In genomic region chr12:68683897-68684296, GRCm38 (mm10) we compare ENCODE assay signal across 19 mouse cellular contexts.
A peak's percentile ranks its signal among the peaks of the same experiment; 100 is the strongest.
DNase-seq lines count a peak whose midpoint lies in the region; ATAC-seq lines count a peak whose summit lies in the region.
"Had no signal": no experiment of that assay in that cellular context is flagged by ENCODE, and none has a peak within 500 bp of the region (broad histone marks: within the 10 kb centered on the region; RNA-seq: fewer than 3 reads in every experiment).

No protein-coding gene starts in this region.

- H3K4me1 ChIP-seq in forebrain, embryonic 15.5 days = no peaks in the 10 kb centered on the region; the same call in 1 of the 2 replicates
- H3K4me1 ChIP-seq in forebrain, embryonic 12.5 days = peaks cover 4% of the 10 kb centered on the region; the same call in 1 of the 2 replicates
- peaks cover 16% of the 10 kb centered on the region for H3K4me1 ChIP-seq in midbrain, embryonic 10.5 days
- H3K4me1 ChIP-seq in midbrain, embryonic 16.5 days (ENCODE audit: control insufficient read depth, insufficient read depth, low read length) = no peaks in the 10 kb centered on the region
- 0 out of 2 replicates have a peak, but pooled peaks cover 2% of the 10 kb centered on the region for H3K4me1 ChIP-seq in midbrain, embryonic 13.5 days (replicated peaks)
- H3K4me1 ChIP-seq in midbrain, embryonic 15.5 days = no peaks in the 10 kb centered on the region
- H3K4me1 ChIP-seq: embryonic facial prominence, embryonic 12.5 days; embryonic facial prominence, embryonic 15.5 days; intestine, embryonic 15.5 days had no signal

- H3K36me3 ChIP-seq in forebrain, embryonic 15.5 days = no peaks in the 10 kb centered on the region
- no peaks in the 10 kb centered on the region for H3K36me3 ChIP-seq in forebrain, embryonic 12.5 days (replicated peaks)
- H3K36me3 ChIP-seq in midbrain, embryonic 10.5 days = no peaks in the 10 kb centered on the region
- H3K36me3 ChIP-seq in midbrain, embryonic 16.5 days (ENCODE audit: control insufficient read depth, insufficient read depth, low read length) = no peaks in the 10 kb centered on the region
- no peaks in the 10 kb centered on the region for H3K36me3 ChIP-seq in midbrain, embryonic 13.5 days
- H3K36me3 ChIP-seq in midbrain, embryonic 15.5 days (replicated peaks) = no peaks in the 10 kb centered on the region
- H3K36me3 ChIP-seq: embryonic facial prominence, embryonic 12.5 days; embryonic facial prominence, embryonic 15.5 days; hindbrain, embryonic 15.5 days; intestine, embryonic 15.5 days had no signal

- H3K9me3 ChIP-seq in forebrain, embryonic 15.5 days = no peaks in the 10 kb centered on the region
- H3K9me3 ChIP-seq in forebrain, embryonic 12.5 days = no peaks in the 10 kb centered on the region
- H3K9me3 ChIP-seq in midbrain, embryonic 10.5 days (replicated peaks) = no peaks in the 10 kb centered on the region
- H3K9me3 ChIP-seq in midbrain, embryonic 16.5 days (replicated peaks; ENCODE audit: control insufficient read depth, low read length, poor library complexity, severe bottlenecking) = no peaks in the 10 kb centered on the region
- H3K9me3 ChIP-seq in midbrain, embryonic 13.5 days = no peaks in the 10 kb centered on the region
- H3K9me3 ChIP-seq in midbrain, embryonic 15.5 days = no peaks in the 10 kb centered on the region
- H3K9me3 ChIP-seq: embryonic facial prominence, embryonic 12.5 days; embryonic facial prominence, embryonic 15.5 days; hindbrain, embryonic 15.5 days; intestine, embryonic 15.5 days had no signal

- no peaks in the 10 kb centered on the region for H3K27me3 ChIP-seq in forebrain, embryonic 15.5 days
- H3K27me3 ChIP-seq in forebrain, embryonic 12.5 days = no peaks in the 10 kb centered on the region
- H3K27me3 ChIP-seq in midbrain, embryonic 10.5 days (ENCODE audit: low read depth, poor library complexity, severe bottlenecking) = no peaks in the 10 kb centered on the region
- no peaks in the 10 kb centered on the region for H3K27me3 ChIP-seq in midbrain, embryonic 16.5 days (ENCODE audit: control insufficient read depth, insufficient read depth, low read depth, low read length)
- H3K27me3 ChIP-seq in midbrain, embryonic 13.5 days = no peaks in the 10 kb centered on the region
- H3K27me3 ChIP-seq in midbrain, embryonic 15.5 days (replicated peaks) = no peaks in the 10 kb centered on the region
- H3K27me3 ChIP-seq: embryonic facial prominence, embryonic 12.5 days; embryonic facial prominence, embryonic 15.5 days; hindbrain, embryonic 15.5 days; intestine, embryonic 15.5 days had no signal

- WGBS in forebrain, embryonic 15.5 days = 31% methylated on average over 1 of the region's 1 CpGs
- WGBS in forebrain, embryonic 12.5 days = 31% methylated on average over 1 of the region's 1 CpGs
- WGBS in midbrain, embryonic 10.5 days = 40% methylated on average over 1 of the region's 1 CpGs
- WGBS in midbrain, embryonic 16.5 days = 7% methylated on average over 1 of the region's 1 CpGs
- WGBS in midbrain, embryonic 13.5 days = 9% methylated on average over 1 of the region's 1 CpGs
- 21% methylated on average over 1 of the region's 1 CpGs for WGBS in midbrain, embryonic 15.5 days

- no peak for ATAC-seq in forebrain, embryonic 15.5 days (replicated peaks)
- ATAC-seq in forebrain, embryonic 12.5 days (ENCODE audit: low FRiP score) = no peak
- no peak for ATAC-seq in midbrain, embryonic 16.5 days
- 0 out of 2 replicates have a peak, but pooled peaks have one; percentile 50 for ATAC-seq in midbrain, embryonic 13.5 days
- ATAC-seq in midbrain, embryonic 15.5 days (replicated peaks) = no peak
- ATAC-seq: CD4-positive, CD25-positive, alpha-beta regulatory T cell, adult 4 months; intestine, embryonic 15.5 days had no signal

- DNase-seq in midbrain, embryonic 10.5 days (ENCODE audit: low spot score) = no peak
- DNase-seq: adrenal gland, adult 2 months; adrenal gland, postnatal 14 days; cerebellum, adult 11 months; cerebellum, adult 2 months; cerebellum, postnatal 25 days; gastrocnemius, adult 2 months; gastrocnemius, postnatal 14 days had no signal

- H3K4me2 ChIP-seq in forebrain, embryonic 15.5 days (replicated peaks) = no peak overlapping the region
- H3K4me2 ChIP-seq in forebrain, embryonic 12.5 days = no peak overlapping the region
- H3K4me2 ChIP-seq in midbrain, embryonic 16.5 days (ENCODE audit: low read length) = no peak overlapping the region
- no peak overlapping the region for H3K4me2 ChIP-seq in midbrain, embryonic 13.5 days (replicated peaks)
- no peak overlapping the region for H3K4me2 ChIP-seq in midbrain, embryonic 15.5 days
- H3K4me2 ChIP-seq: embryonic facial prominence, embryonic 12.5 days; embryonic facial prominence, embryonic 15.5 days; heart, embryonic 11.5 days; hindbrain, embryonic 15.5 days; intestine, embryonic 15.5 days had no signal

- no peak overlapping the region for H3K4me3 ChIP-seq in forebrain, embryonic 15.5 days
- no peak overlapping the region for H3K4me3 ChIP-seq in forebrain, embryonic 12.5 days (replicated peaks)
- no peak overlapping the region for H3K4me3 ChIP-seq in midbrain, embryonic 10.5 days
- no peak overlapping the region for H3K4me3 ChIP-seq in midbrain, embryonic 16.5 days (ENCODE audit: low read depth, low read length)
- H3K4me3 ChIP-seq in midbrain, embryonic 13.5 days (replicated peaks) = no peak overlapping the region
- no peak overlapping the region for H3K4me3 ChIP-seq in midbrain, embryonic 15.5 days
- H3K4me3 ChIP-seq: embryonic facial prominence, embryonic 12.5 days; embryonic facial prominence, embryonic 15.5 days; gastrocnemius, adult 2 months; hindbrain, embryonic 15.5 days; intestine, embryonic 15.5 days had no signal

- no peak overlapping the region for H3K9ac ChIP-seq in forebrain, embryonic 15.5 days (replicated peaks)
- H3K9ac ChIP-seq in forebrain, embryonic 12.5 days = no peak overlapping the region
- H3K9ac ChIP-seq in midbrain, embryonic 16.5 days (ENCODE audit: low read depth, low read length) = no peak overlapping the region
- no peak overlapping the region for H3K9ac ChIP-seq in midbrain, embryonic 13.5 days (replicated peaks)
- H3K9ac ChIP-seq in midbrain, embryonic 15.5 days = no peak overlapping the region
- H3K9ac ChIP-seq: embryonic facial prominence, embryonic 12.5 days; embryonic facial prominence, embryonic 15.5 days; hindbrain, embryonic 15.5 days; intestine, embryonic 15.5 days had no signal

- peak overlapping the region; percentile 28; the same call in 1 of the 2 replicates for H3K27ac ChIP-seq in forebrain, embryonic 15.5 days (replicated peaks)
- no peak overlapping the region; the same call in 1 of the 2 replicates for H3K27ac ChIP-seq in forebrain, embryonic 12.5 days
- peak overlapping the region; percentile 79 for H3K27ac ChIP-seq in midbrain, embryonic 10.5 days (replicated peaks)
- no peak overlapping the region for H3K27ac ChIP-seq in midbrain, embryonic 16.5 days (ENCODE audit: low read length)
- 0 out of 2 replicates have a peak overlapping the region, but pooled peaks have one; percentile 39 for H3K27ac ChIP-seq in midbrain, embryonic 13.5 days
- no peak overlapping the region for H3K27ac ChIP-seq in midbrain, embryonic 15.5 days
- H3K27ac ChIP-seq: embryonic facial prominence, embryonic 12.5 days; embryonic facial prominence, embryonic 15.5 days; gastrocnemius, adult 2 months; hindbrain, embryonic 15.5 days; intestine, embryonic 15.5 days had no signal

Comparison
In these comparisons a context has a peak if more than half of its experiments do, and no peak if none do; other contexts are left out.
1. H3K27ac ChIP-seq: peak in forebrain, embryonic 15.5 days (single experiment), midbrain, embryonic 10.5 days (single experiment) and midbrain, embryonic 13.5 days (single experiment); none in forebrain, embryonic 12.5 days (single experiment), midbrain, embryonic 16.5 days (single experiment) and midbrain, embryonic 15.5 days (single experiment).